Mouse (Mus musculus): Measurements from ENCODE around the gene Dtwd1. TPM values are rescaled to one million over a fixed set of nuclear protein-coding genes. Genes with fewer than 3 reads are reported as not detected.
"Not testable (repeated sequence)": the region's sequence is repeated elsewhere in the genome, so short reads cannot be mapped to it uniquely, and the experiment has no call there.

Gene Dtwd1
- 4.4 and 8.0 TPM in 2 replicates for total RNA-seq (2015)
- 3.8 and 4.2 TPM in 2 replicates for total RNA-seq (2017)

DNA sequence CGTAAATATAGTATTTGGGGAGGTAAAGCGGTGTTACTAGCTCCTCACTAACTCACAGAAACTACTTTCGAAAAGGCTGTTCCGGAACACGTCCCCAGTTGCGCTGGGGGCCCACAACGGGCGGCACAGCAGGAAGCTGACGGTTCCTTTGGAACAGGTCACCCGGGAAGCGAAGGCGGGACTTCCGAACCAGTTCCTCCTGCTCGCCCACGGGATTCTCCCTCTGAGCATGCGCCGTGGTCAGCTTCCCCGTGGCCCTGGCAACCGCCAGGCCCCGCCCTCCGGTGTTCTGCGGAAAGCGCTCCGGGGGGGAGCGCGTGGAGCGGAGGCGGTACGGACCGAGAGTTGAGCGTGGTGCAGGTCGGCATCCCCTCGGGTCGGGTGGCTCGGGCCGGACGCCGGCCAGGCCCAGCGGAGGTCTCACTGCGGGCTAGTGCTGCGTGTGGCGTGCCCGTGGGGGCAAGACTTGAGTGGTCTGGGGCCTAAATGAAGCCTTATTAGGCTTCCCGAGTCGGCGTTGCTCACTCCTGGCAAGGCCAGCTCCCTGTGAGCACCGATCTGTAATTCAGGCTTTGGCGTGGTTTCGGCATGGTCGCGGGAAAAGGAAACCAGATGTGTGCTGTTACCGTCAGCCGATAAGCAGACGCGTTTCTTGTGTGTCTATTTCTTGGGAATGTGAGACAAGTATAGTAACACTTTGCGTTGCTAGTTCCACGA, at the start of gene Dtwd1, which contains the start of gene Fam227b:
Gene Dtwd1, plus strand, starts transcription at position 287 of the 717 bp plus-strand sequence.
Gene Fam227b, minus strand, starts transcription at position 150 of the 717 bp plus-strand sequence.
- peak; percentile 98 for ATAC-seq (ENCODE audit: poor library complexity, severe bottlenecking)

DNA sequence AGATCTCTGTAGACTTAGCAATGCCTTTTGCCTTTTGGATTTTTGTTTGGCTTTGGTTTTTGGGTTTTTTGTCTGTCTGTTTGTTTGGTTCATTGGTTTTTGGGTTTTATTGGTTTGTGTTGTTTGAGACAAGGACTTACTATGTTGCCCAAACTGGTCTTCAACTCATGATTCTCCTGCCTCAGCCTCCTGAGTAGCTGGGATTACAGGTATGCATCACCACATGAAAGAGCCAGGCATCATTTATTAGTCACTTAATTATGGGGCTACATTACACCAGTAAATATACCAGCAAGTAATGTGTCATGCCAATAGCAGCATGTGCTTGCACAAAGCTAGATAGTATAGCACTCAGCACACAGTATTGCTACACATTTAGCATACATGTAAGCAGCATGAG, 4.2 kb upstream of the Dtwd1 start:
- ATAC-seq (ENCODE audit: poor library complexity, severe bottlenecking), result no peak

DNA sequence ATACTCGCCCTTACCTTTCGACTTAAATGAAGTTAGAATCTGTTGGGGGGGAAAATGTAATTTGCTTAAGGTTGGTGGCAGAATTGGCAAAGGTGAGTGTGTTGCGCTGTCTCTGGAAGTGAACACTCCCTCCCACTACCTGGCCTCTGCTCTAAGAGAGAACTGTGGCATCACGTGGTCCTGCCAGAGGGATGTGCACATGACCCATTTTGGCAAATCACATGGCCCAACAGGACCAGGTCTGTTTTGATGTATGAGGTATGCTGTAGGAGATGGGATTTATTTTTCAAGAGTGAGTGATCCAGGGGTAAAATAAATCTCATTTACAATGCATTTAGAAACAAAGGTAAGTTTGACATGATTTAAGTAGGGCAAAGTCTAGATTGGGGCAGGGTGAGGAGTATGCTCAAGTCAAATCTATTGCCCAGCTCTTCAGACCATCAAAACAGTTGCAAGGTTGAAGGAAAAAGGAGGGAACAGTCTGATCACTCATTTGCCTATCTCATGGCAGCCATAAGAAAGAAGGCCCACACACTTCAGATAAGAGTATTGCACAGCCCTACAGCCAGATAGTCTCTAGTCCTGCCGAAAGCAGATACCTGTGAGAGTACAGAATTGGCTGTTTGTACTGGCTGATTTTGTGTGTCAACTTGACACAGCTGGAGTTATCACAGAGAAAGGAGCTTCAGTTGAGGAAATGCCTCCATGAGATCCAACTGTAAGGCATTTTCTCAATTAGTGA, 13.5 kb downstream of the Dtwd1 start:
- peak; percentile 66 for ATAC-seq (ENCODE audit: poor library complexity, severe bottlenecking)

DNA sequence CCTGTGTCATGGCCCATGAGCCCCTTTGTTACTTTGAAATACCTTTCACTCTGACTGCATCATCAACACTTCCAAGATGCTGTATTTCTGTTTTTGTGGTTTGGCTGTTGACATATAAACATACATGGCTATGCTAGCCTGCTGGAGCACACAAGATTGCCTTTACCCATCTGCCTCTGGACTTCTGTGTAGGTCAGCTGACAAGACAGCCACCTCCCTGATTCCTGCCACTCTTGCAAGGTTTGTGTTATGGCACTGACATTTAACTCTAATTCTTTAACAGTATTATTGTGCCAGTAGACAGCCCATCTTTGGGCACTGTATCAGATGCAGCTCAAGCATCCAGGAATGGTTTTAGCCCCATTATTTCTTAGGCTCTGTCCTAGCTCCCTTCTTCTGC, 14.4 kb downstream of the Dtwd1 start:
- ATAC-seq (ENCODE audit: poor library complexity, severe bottlenecking), result no peak

DNA sequence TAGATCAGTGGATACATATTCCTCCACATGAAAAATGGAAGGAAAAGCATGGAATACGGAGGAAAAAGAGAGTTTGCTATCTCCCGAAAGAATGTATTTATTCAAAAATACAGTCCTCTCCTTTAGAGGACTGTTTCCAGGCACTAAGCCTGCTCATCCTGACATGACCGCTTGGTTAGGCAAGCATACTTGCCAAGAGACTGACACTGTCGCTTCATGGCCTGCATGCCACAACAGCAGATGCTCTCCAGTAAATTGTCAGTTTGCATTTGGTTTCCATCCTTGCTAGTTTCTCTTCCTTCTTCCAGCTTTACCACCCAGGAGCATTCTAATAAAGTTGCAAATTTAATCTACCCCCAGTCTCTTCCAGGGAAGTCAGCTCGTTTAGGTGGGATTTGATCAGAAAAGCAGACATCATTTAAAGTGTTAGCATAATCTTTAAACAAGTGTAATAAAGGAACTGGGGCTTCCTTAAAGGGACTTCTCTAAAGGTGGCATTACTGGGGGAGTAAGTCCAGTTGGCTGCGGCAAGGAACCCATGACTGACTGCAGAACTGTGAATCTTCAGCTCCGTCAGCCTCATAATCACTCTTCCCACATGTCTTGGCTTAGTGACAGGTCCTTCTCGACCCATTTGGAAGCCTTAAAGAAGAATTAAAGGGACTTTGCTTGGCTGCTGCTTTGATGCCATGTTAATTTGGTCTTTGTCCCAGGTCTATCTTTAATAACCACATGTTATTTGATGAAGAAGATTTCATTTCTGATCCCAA, 15.1 kb downstream of the Dtwd1 start:
- no peak for ATAC-seq (ENCODE audit: poor library complexity, severe bottlenecking)

DNA sequence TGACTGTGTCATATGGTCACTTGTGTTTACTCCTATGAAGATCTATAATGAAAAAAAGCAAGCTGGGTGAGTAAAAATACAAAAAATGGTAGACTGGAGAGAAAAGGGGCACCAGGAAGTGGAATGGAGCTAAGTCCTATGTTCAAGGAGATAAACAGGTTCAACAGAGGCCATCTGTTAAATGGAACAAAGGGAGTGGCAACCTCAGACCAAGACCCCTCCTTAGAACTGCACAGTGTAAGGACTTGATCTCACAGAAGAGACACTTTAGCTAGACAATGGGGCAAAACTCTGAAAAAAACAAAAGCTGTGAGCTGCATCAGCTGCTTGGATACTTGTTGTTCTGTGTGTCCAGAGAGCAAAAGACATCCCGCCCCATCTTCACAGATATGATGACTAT, 19.5 kb downstream of the Dtwd1 start:
- no peak for ATAC-seq (ENCODE audit: poor library complexity, severe bottlenecking)

DNA sequence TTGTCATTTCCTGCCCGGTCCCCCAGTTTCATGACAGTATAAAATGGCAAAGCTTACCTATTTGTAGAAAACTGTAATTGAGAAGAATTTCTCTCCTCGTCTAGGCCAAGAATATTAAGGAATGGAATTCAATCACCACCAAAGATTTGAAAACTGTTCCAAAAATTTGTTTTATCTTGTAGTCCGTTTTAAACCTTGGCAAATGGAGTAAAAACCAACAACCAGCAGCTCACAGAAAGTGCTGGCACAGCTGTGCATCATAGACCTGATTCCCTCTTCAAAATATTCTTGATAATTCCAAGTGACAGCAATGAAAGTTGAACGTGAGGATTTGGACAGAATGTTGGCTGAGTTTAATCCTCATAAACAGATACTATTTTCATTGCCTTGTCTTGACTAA, 39.4 kb downstream of the Dtwd1 start:
- ATAC-seq (ENCODE audit: poor library complexity, severe bottlenecking), result no peak

DNA sequence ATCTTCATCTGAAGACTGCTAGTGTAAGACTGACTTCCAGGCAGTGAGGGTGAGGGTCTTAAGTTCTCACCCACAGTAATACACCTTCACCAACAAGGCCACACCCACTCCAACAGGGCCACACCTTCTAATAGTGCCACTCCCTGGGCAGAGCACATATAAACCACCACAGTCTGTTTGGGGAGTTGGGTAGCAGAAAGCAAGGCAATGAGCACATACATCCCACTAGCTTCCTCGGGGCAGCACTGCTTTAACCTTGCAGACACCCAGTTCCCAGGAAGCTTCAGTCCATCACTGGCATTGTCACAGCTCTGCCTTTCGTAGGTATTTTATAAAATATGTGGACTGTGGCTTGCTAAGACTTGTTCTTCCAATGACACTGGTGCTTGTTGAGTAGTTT, 40.2 kb downstream of the Dtwd1 start:
- ATAC-seq (ENCODE audit: poor library complexity, severe bottlenecking), result no peak

DNA sequence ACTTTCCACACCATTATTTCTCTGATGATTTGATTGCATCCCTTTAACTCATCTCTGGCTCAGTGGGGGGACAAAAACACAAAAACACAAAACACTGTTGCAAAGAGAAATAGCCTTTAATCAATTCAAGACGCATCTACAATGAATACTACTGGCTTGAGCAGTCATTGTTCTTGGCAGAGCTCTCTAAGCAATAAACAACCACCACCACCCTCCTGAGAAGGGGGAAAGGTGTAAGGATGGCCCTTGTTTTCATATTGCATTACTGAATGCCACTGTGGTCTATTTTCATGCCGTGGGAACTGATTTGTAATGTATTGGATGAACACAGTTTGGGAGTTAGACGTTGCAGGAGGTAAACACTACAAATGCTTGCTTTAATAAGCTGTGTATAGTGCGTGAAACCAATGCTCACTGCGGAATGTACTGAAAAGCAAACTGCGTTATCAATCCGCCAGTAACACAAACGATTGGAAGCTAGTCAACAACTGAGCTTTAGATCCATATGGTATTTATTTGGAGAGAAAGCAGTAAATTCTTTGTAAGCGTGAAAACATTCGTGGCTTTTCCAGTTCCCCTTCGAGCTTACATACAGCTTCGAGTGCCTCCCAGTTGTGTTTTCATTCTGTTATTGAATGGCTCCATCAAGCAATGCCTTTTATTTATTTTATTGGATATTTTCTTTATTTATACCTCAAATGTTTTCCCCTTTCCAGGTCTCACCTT, 43.9 kb downstream of the Dtwd1 start:
- no peak for ATAC-seq (ENCODE audit: poor library complexity, severe bottlenecking)

DNA sequence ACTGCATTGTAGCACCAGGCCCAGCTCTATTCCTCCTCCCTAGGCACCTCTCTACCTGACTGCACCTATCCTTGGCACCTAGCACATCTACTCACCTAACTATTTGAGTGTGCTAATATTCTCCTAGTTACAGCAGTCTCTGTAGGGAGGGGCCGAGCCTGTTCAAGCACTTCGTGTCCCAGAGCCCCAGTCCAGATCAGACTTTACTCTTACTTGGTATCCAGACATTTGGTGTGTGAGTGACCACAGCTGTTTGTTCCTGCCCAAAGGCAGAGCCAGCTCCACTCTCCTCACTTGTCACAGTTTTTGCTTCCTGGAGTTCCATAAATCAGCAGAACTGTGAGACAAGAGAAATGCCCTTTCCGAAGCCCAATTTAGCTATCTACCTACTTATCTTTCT, 47.0 kb downstream of the Dtwd1 start:
- no peak for ATAC-seq (ENCODE audit: poor library complexity, severe bottlenecking)

DNA sequence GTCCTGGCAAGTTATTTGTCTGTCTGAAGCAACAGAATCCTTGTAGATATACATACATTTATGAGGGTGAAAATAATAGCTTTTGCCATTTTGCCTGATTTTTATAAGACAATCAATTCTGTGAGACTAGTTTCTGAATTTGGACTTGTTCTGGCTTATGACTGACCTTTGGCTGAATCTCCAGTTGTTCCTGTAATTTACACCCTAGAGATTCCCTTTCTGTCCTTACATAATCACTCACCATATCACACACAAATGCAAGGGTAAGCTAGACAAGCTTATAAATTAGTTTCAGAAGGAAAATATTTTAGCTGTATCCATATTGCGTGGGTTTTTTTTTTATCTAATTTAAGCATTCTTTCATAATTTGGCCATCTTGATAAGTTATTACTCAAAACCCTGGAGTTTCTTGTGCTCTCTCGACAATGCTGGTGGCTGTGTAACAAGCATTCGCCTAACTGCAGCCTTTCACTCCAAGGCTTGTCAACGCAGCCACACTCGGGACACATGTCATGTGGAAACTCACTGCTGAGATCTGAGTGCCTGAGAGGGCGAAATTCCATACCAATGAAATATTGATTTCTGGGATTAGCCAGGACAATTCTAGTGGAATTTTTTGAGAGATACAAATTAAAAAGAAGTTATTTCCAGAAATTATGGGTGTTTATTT, 59.2 kb downstream of the Dtwd1 start:
- ATAC-seq (ENCODE audit: poor library complexity, severe bottlenecking), result no peak

DNA sequence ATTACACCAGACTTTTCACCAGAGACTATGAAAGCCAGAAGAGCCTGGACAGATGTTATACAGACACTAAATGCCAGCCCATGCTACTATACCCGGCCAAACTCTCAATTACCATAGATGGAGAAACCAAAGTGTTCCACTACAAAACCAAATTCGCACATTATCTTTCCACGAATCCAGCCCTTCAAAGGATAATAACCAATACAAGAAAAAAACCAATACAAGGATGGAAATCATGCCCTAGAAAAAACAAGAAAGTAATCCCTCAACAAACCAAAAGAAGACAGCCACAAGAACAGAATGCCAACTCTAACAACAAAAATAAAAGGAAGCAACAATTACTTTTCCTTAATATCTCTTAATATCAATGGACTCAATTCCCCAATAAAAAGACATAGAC, 62.9 kb downstream of the Dtwd1 start, which contains the start of gene Gm17555:
Gene Gm17555, plus strand, starts transcription at position 301 of the 400 bp plus-strand sequence.
- ATAC-seq (ENCODE audit: poor library complexity, severe bottlenecking), result not testable (repeated sequence)

Other genes with a start within 250 kb of the Dtwd1 start
- 0.20 TPM in 1 of 2 replicates, not detected in the other for gene Fgf7, start 117.5 kb upstream of the Dtwd1 start, total RNA-seq (2015)
- 0.49 TPM in 1 of 2 replicates, not detected in the other for gene Fgf7, start 117.5 kb upstream of the Dtwd1 start, total RNA-seq (2017)
- gene Fam227b, start 137 bp upstream of the Dtwd1 start, total RNA-seq (2015), result not detected in 2 replicates
- not detected in 2 replicates for gene Fam227b, start 137 bp upstream of the Dtwd1 start, total RNA-seq (2017)
- 0.18 TPM in 1 of 2 replicates, not detected in the other for gene Gm17555, start 63.0 kb downstream of the Dtwd1 start, total RNA-seq (2015)
- gene Gm17555, start 63.0 kb downstream of the Dtwd1 start, total RNA-seq (2017), result not detected in 2 replicates